Mouse (Mus musculus) adrenal gland, adult 8-10 months (tissue): ENCODE measurements around the gene Sphk2. TPM values are rescaled to one million over a fixed set of nuclear protein-coding genes. Genes with fewer than 3 reads are reported as not detected.
"Not testable (repeated sequence)": the region's sequence is repeated elsewhere in the genome, so short reads cannot be mapped to it uniquely, and the experiment has no call there.

Source experiments
- DNase-seq: peaks from one replicate; pipeline ENCODE4 v3.0.0; 2022
- total RNA-seq, 4 experiments: library from RNA; stranded (reverse); gene quantifications; 2 replicates each; pipeline ENCODE4 v1.2.4; 2022

Gene Sphk2
- total RNA-seq, 4 experiments from 2014 or later: 36.9 to 40.2 (median 39.3) TPM

GRCm38 (mm10) chr7:45689800-45690199, 28.0 kb downstream of the Sphk2 start:
- no peak for DNase-seq

DNA sequence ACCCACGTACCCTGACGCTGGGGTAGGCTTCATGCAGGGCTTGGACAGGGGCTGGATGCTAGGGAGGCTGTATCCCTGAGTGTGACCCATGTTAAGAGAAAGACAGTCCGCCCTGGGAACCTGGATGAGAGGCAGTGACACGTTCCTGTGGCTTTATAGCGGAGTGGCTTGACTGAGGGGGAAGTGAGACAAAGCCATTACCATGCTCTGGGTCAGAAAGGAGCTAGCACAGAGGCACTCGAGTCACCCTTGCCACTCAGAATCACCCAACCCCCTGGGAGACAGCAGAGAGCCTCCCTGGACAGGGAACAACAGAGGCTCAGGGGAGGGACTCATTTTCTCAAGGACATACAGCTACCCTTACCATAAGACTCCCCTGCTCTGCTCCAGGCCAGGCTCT, 28.7 kb downstream of the Sphk2 start:
- no peak for DNase-seq

DNA sequence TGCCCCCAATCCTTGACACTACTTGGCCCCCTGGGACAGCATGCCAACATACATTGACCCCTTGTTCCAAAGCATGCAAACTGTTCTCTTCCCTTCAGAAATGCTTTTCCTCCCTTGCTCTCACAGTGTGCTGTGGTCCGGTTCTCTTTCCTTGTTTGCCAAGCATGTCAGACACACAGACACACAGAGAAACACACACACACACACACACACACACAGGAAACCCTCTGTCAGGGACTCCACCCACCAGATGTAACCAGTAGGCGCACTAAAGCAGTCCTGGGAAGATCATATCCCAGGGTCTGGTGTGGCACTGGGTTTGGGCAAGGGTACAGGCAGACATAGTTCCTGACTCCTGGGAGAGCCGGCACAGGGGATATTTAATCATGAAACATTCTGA, 31.0 kb downstream of the Sphk2 start:
- DNase-seq: no peak

- no peak for DNase-seq
Observed at GRCm38 (mm10) chr7:45685811-45686210, 32.0 kb downstream of the Sphk2 start.

- DNase-seq: no peak
Observed at GRCm38 (mm10) chr7:45683396-45684050, 34.3 kb downstream of the Sphk2 start, which contains the start of gene Ntn5. Gene Ntn5, plus strand, starts transcription at chr7:45684022.

GRCm38 (mm10) chr7:45682144-45683126, 35.4 kb downstream of the Sphk2 start:
- DNase-seq: peak; percentile 75

- DNase-seq: no peak
Observed at GRCm38 (mm10) chr7:45681046-45681736, 36.6 kb downstream of the Sphk2 start.

DNA sequence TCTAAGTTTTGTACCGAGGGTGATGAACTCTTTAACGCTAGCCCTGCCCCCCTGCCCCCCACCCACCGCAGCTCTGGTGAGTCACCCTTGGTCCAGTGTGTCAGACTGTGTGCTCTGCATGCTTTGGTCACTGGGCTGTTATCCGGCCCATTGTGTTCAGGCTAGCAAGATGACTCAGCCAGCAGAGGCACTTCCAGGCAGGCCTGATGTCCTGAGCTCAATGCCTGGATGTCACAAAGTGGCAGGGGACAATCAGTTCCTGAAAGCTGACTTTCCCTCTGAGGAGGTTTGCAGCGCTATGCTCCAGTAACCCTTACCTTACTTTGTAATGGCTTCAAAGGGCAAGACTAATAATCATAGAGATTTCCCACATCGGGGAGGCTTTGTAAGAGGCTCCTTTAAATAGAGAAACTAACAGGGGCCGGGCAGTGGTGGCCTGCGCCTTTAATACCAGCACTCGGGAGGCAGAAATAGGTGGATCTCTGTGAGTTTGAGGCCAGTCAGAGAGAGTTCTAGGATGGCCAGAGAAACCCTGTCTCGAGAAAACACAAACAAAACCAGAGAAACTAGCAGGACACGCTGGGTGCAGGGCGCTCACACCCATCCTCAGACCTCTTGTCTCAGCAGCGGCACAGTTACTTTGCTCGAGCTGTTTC, 37.7 kb downstream of the Sphk2 start:
- DNase-seq: peak; percentile 71

DNA sequence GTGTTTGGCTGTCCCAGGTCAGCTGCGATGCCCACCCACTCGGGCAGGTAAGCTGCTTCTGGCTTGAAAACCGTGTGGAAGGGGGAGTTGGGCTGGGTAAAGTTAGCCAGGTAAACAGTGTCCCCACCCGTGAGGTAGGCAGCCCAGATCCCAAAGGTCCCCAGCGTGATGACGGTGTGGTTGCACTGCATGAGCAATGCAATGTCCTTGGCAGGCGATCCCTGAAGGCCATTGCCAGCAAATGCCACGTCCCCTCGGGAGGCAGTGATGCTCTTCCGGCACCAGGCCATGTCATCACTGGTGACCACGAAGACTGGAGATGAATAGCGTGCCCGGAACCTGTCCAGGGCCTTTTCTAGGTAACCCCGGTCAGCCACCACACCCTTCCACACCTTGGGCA, 39.3 kb downstream of the Sphk2 start:
- DNase-seq: no peak

GRCm38 (mm10) chr7:45677627-45678295, 40.0 kb downstream of the Sphk2 start:
- DNase-seq: no peak

DNA sequence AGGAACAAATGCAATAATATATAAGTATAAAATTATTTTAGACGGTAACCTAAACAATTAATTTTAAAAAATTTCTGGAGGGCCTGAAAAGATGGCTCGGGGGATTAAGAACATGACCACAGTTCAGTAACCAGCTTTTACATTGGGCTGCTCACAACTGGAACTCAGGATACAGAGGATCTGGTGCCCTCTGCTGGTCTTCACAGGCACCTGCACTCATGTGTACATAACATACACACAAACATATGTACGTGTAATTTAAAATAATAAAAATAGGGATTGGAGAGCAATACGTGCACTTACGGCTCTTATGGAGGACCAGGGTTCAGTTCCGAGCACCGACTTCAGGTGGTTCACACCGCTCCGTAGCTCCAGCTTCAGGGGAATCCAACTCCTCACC, 48.9 kb downstream of the Sphk2 start:
- no peak for DNase-seq

GRCm38 (mm10) chr7:45667761-45668160, 50.0 kb downstream of the Sphk2 start:
- no peak for DNase-seq

DNA sequence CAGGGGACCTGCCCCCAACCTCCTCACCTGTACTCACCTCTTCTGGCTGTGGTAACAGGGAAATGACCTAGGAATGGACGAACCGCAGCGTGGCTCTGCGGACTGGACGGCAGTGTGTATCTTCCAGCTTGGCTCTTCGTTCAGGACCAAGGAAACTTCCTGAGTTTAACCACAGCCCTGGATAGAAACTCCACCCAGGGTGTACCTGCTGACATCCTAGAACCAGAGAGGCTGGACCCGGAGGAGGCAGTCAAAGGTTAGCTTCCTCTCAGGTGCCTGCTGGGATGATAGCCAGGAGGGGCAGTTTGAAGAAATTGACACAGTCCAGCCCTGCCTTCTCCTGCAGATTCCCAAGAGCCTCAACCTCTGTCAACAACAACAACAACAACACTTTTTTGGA, 51.6 kb downstream of the Sphk2 start, which contains the start of gene Fut2:
Gene Fut2, minus strand, starts transcription at position 234 of the 400 bp plus-strand sequence.
- no peak for DNase-seq

GRCm38 (mm10) chr7:45665303-45666138, 52.3 kb downstream of the Sphk2 start:
- DNase-seq: no peak

DNA sequence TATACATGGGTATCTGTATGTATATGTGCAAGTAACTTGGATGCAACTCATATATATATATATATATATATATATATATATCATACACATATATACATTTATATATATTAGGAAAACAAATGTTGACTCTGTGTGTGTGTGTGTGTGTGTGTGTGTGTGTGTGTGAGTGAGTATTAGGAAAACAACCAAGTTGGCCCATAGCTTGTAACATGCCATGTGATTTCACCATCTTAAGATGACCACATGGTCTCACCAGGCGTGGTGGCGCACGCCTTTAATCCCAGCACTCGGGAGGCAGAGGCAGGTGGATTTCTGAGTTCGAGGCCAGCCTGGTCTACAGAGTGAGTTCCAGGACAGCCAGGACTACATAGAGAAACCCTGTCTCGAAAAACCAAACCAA, 56.1 kb downstream of the Sphk2 start:
- DNase-seq: not testable (repeated sequence)

DNA sequence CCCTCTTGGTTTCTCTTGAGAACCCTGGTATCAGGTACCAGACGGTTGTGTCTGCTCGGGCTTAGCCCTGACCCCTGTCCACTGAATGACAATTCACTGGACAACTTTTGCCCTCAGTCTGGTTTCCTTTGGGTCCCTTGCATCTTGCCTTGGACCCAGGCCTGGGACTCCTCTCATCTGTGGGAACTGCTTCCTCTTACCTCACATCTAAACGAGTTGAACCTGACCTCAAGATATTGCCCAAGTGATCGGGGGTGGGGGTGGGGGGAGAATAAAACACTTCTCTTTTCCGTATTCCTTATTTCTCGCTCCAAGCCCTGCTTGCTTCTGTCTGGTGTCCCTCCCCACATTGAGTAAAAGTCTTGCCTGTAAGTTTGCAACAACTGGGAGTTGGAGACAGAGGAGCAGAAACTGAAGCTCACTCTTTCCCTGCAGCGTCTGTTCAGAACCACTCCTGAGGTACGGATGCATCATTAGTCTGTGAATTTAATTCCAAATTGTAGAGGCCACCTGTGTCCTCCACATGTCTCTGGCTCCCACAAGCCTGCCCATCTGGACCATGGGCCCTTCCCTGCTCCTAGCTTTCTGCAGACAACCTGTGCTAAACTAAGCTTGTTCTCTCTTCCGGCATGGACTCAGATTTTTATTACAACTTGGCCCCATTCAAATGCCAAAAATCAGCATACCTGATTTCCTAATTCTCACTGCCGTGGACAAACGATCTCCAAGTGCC, 56.9 kb downstream of the Sphk2 start:
- no peak for DNase-seq
